Mouse (Mus musculus) cerebellum, adult 2 months (tissue): ENCODE measurements around the gene Chia1. TPM values are rescaled to one million over a fixed set of nuclear protein-coding genes. Genes with fewer than 3 reads are reported as not detected.
"Not testable (repeated sequence)": the region's sequence is repeated elsewhere in the genome, so short reads cannot be mapped to it uniquely, and the experiment has no call there.

ENCODE experiments used
- DNase-seq, 2 experiments: peaks; one replicate each; pipeline ENCODE4 v3.0.0; 2021
- H3K27ac ChIP-seq: fragments of 200-500 bp; 2 replicates; pipeline ENCODE4 v1.5.1; 2012; ENCODE audit warnings: low read length, control low read depth, inconsistent platforms; ENCODE audit not compliant: insufficient read depth
- H3K27me3 ChIP-seq: fragments of 200-500 bp; 2 replicates; pipeline ENCODE4 v1.6.1; 2012; ENCODE audit warnings: inconsistent platforms, mild to moderate bottlenecking, low read length, moderate library complexity; ENCODE audit not compliant: control insufficient read depth, insufficient read depth
- H3K4me1 ChIP-seq: fragments of 200-500 bp; 2 replicates; pipeline ENCODE4 v1.6.1; 2011; ENCODE audit warnings: low read length; ENCODE audit not compliant: control insufficient read depth, insufficient read depth
- H3K4me3 ChIP-seq: fragments of 200-500 bp; replicated peaks from 2 replicates; pipeline ENCODE3; 2011; ENCODE audit warnings: mild to moderate bottlenecking, low read depth, low read length, control low read depth; ENCODE audit not compliant: insufficient read depth
- CTCF ChIP-seq: fragments of 200-500 bp; IDR thresholded peaks from 2 replicates; pipeline ENCODE4 v1.5.1; 2011; ENCODE audit warnings: low read depth, mild to moderate bottlenecking, control low read depth, low read length, moderate library complexity, borderline replicate concordance; ENCODE audit not compliant: insufficient read depth
- POLR2A ChIP-seq: fragments of 200-500 bp; IDR thresholded peaks from 2 replicates; pipeline ENCODE4 v1.6.1; 2011; ENCODE audit warnings: low read length, control low read depth, borderline replicate concordance; ENCODE audit not compliant: insufficient read depth
- WGBS: fragments of 180-500 bp; shearing (Covaris S2); methylation state at CpG from one replicate; pipeline ENCODE4 v1.1.7; 2018; 5-methylcytosine and 5-hydroxymethylcytosine counted together
- polyA plus RNA-seq: library from polyadenylated mRNA; depleted of rRNA; stranded (reverse); fragments of >200 nt; gene quantifications from 2 replicates; pipeline ENCODE4 v1.2.3, GENCODE M21; 2012; rRNA removed

The Chia1 gene
- polyA plus RNA-seq, 1 experiment: 0.65 TPM

- TF ChIP-seq POLR2A: no peak
- WGBS: 84% methylated on average over 3 of the region's 3 CpGs
- DNase-seq: no peak
- Histone ChIP-seq H3K4me1 (no peaks in the 10 kb centered on the region), H3K27me3 (no peaks in the 10 kb centered on the region), H3K27ac (no peak within 1 kb of the TSS), H3K4me3 (no peak within 1 kb of the TSS)
These were observed 54.4 kb downstream of the Chia1 start, which contains the start of gene Chil3 for GRCm38 (mm10) chr3:106167464-106167863. Chil3 (minus strand) TSS chr3:106167564.

- Histone ChIP-seq H3K27me3 (no peaks in the 10 kb centered on the region), H3K27ac (no peak overlapping the region), H3K4me1 (no peaks in the 10 kb centered on the region), H3K4me3 (no peak overlapping the region)
- WGBS: 47% methylated on average over 1 of the region's 1 CpGs
- no peak for DNase-seq
- TF ChIP-seq CTCF (no peak), POLR2A (no peak)
These were observed 57.6 kb downstream of the Chia1 start for GRCm38 (mm10) chr3:106170522-106171053.

- Histone ChIP-seq H3K27me3 (no peaks in the 10 kb centered on the region), H3K4me3 (no peak overlapping the region), H3K27ac (no peak overlapping the region), H3K4me1 (no peaks in the 10 kb centered on the region)
- TF ChIP-seq CTCF (no peak), POLR2A (no peak)
- no peak for DNase-seq
- 94% methylated on average over 1 of the region's 1 CpGs for WGBS
These were observed 58.2 kb downstream of the Chia1 start for GRCm38 (mm10) chr3:106171135-106171731.

- not testable (repeated sequence) for DNase-seq, H3K27ac ChIP-seq, H3K4me3 ChIP-seq, H3K27me3 ChIP-seq, H3K4me1 ChIP-seq
- WGBS: 70% methylated on average over 2 of the region's 2 CpGs
These were observed 59.5 kb downstream of the Chia1 start for GRCm38 (mm10) chr3:106172506-106172905.

GRCm38 (mm10) chr3:106174971-106175370 lies 61.9 kb downstream of the Chia1 start:
- H3K27me3 ChIP-seq, H3K27ac ChIP-seq, H3K4me1 ChIP-seq, DNase-seq, H3K4me3 ChIP-seq: not testable (repeated sequence)
- WGBS: 45% methylated on average over 2 of the region's 2 CpGs

GRCm38 (mm10) chr3:106177509-106178189 lies 64.6 kb downstream of the Chia1 start:
- DNase-seq: no peak
- TF ChIP-seq POLR2A (no peak), CTCF (no peak)
- Histone ChIP-seq H3K27ac (no peak overlapping the region), H3K4me1 (no peaks in the 10 kb centered on the region), H3K27me3 (no peaks in the 10 kb centered on the region), H3K4me3 (no peak overlapping the region)
- WGBS: 83% methylated on average over 13 of the region's 13 CpGs

Other genes with a start within 250 kb of the Chia1 start
- 0.43 and 0.52 TPM in 2 replicates for gene Adora3, start 242.4 kb upstream of the Chia1 start, polyA plus RNA-seq
- gene Tmigd3, start 242.3 kb upstream of the Chia1 start, polyA plus RNA-seq: 0.52 TPM in 1 of 2 replicates, not detected in the other
- gene I830077J02Rik, start 180.6 kb upstream of the Chia1 start, polyA plus RNA-seq: 0.40 and 0.72 TPM in 2 replicates
- gene Wdr77, start 153.9 kb upstream of the Chia1 start, polyA plus RNA-seq: 56.5 and 56.9 TPM in 2 replicates
- gene Atp5f1, start 153.1 kb upstream of the Chia1 start, polyA plus RNA-seq: 396 and 419 TPM in 2 replicates
- 15.8 and 17.3 TPM in 2 replicates for gene Ovgp1, start 139.5 kb upstream of the Chia1 start, polyA plus RNA-seq
- 1.2 and 1.8 TPM in 2 replicates for gene Pifo, start 98.6 kb upstream of the Chia1 start, polyA plus RNA-seq
- 7.2 and 10.0 TPM in 2 replicates for gene Chil5, start 80.4 kb upstream of the Chia1 start, polyA plus RNA-seq
- gene Chil3, start 54.3 kb downstream of the Chia1 start, polyA plus RNA-seq: 0.11 and 0.39 TPM in 2 replicates
- gene Chil4, start 106.3 kb downstream of the Chia1 start, polyA plus RNA-seq: not detected in 2 replicates